Mouse (Mus musculus): Measurements from ENCODE around the gene C2cd2l.
"Not testable (repeated sequence)": the region's sequence is repeated elsewhere in the genome, so short reads cannot be mapped to it uniquely, and the experiment has no call there.

Gene C2cd2l

DNA sequence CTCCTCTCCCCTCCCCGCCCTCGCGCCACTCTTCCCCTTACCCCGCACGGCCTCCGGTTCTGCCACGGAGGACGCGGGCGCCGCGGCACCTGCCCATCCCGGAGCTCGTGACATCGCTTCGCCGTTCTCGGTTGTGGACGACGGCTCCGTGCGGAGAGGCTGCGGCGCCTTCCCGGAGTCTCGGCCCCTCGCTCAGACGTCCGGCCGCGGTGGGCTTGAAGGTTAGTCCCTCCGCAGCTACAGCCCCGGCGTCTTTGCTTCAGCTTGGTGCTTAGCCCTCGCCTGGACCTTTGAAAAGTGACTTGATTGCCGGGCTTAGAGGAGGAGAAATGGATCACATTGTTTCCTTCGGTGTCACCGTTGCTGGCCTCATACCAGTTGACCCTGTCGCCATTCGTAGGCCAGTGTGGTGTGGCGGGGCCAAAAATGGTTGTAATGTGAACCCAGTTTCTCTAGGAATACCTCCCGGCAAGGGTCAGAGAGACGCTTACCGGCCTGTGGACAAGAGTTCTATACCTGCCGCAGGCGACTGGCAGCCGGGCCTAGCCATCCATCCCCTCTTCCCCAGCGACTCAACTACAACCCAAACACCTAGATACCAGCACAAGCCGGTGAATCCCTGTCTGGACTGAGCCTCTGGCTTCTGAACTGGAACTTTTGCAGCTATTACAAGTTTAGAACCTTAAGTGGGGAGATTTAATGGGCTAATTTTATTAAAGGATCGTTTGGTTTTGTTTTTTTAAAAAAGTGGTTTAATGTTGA, 15.4 kb upstream of the C2cd2l start:
- DNase-seq: peak; percentile 59

DNA sequence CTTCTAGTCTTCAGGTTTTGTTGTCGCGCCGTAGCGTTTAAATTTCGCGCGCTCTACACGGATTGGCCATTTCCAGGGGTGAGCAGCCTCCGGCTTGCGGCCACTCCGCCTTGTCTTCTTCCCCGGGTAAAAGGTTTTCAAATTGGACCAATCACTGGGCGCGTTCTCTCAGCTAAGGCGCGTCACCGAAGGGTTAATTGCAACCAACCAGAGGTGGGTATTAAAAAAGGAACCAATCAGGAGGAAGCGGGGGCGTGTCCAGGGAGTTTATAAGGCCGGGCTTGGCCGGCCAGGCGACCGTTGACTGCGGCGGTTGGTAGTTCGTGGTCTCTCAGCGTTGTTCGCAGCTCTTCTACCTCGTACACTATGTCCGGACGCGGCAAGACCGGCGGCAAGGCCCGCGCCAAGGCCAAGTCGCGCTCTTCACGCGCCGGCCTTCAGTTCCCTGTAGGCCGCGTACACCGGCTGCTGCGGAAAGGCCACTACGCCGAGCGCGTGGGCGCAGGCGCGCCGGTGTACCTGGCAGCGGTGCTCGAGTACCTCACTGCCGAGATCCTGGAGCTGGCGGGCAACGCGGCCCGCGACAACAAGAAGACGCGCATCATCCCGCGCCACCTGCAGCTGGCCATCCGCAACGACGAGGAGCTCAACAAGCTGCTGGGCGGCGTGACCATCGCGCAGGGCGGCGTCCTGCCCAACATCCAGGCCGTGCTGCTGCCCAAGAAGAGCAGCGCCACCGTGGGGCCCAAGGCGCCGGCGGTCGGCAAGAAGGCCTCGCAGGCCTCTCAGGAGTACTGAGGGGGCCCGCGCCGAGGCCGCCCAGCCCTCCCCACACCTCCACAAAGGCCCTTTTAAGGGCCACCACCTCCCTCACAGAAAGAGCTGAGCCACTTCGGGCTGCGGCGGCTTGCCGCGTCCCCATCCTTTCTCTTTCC, 14.6 kb upstream of the C2cd2l start, which contains the start of gene H2afx:
TSS of gene H2afx (plus strand) at position 299 of the 935 bp plus-strand sequence.
- DNase-seq: peak; percentile 98

DNA sequence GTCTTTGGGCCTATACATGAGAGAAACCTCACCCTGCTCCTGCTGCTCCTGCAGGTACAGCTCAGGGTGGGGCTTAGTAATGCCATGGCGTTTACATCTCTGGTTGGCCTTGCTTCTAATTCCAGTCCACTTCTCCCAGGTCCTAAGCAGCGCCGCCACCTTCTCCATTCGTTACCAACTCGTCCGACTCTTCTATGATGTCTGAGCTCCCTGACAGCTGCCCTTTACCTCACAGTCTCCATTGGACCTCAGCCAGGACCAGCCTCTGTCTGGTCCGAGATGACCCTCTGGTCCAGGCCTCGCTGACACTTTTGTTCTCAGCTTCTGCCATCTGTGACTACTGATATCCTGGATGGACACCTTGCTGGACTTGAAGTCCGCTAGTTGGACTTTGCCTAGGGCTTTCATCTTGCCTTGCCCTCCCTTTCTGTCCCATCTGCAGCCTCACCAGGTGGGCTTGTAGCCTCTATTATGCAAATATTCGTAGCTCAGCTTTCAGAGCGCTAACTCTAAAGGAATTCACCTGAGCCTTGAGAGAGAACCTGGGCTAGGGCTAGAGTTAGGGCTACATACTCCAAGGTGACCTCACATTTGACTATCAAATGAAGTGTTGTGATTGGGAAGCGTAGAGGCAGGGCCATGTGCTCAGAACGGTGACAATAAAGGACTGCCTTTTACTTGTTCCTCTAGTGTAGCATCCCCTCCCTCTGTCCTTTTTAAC, 13.0 kb upstream of the C2cd2l start:
- DNase-seq: no peak

DNA sequence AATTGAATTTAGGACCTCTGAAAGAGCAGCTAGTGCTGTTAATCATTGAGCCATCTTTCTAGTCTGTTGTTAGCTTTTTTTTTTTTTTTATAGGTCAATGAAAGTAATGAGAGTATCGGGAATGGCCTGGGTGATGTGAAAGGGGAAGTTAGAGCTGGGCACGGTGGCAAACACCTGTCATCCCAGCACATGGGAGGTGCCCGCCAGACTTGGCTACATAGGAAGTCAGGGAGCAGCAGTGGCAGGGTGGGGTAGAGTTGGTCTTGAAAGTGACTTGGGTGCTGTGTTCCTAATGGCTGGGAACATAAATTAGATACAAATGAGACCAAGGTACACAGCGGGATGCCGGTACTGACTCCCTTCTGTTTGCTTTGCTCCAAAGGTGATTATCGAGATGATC, 10.7 kb upstream of the C2cd2l start:
- no peak for DNase-seq

DNA sequence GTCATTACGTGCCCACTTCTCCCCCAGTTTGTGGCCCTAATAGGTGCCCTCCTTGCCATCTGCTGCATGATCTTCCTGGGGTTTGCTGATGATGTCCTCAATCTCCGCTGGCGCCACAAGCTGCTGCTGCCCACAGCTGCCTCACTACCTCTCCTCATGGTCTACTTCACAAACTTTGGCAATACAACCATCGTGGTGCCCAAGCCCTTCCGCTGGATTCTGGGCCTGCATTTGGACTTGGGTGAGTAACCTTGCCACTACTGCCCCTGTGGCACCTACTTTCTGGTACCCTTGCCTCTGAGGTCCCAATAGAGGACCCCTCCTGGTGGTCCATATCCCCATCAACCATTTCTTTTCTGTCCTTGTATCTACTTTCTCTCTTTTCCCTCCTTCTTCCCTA, 7.8 kb upstream of the C2cd2l start:
- no peak for DNase-seq

DNA sequence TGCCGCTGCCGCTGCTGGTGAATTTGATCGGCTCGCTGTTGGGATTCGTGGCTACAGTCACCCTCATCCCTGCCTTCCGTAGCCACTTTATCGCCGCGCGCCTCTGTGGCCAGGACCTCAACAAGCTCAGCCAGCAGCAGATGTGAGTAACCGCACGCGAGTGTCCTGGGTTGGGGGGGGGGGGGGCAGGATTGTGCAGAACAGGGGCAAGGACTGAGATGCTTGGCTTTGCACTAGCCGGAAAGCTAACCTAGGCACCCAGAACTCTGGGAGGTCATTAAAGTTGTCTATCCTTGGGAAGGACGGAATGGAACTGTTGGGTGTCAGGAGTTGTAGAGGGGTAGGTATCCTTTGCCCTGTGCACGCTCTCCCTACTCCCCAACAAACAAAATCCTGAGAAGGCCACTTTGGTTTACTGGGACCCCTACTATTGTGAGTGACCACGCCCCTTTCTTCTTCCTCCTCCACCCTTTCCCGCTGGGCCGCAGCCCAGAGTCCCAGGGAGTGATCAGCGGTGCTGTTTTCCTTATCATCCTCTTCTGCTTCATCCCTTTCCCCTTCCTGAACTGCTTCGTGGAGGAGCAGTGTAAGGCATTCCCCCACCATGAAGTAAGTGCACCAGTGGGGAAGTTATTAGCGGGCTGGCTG, 7.1 kb upstream of the C2cd2l start:
- no peak for DNase-seq

DNA sequence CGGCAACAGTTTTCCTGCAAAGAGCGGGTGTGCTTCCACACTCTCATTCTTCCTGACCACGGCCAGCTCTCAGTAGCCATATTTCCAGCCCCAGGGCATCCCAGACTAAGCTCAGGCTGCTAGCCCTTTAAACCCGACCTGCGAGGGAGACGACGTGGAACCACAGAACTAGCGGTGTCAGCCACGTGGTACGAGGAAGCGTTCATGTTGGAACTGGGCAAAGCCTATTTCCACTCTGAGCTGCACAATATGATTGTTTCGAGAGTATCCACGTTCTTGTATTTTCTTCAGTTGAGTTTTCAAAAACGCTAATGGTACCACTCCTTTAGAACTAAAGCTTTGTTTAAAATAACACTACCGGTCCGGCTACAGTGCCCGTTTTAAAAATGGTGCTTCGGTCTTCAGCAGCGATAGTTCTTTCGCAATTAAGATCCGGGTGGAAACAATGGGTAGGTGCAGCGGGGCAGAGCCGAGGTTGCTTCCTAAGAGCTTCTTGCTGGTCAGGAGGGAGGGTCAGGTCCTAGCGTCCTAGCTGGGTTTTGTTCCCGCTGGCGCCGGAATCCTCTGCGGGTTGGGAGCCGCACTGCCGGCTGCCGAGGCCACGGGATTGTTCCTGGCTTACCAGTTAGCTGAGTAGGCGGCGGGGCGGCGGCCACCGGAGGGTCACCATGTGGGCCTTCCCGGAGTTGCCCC, 6.4 kb upstream of the C2cd2l start:
- peak; percentile 77 for DNase-seq

DNA sequence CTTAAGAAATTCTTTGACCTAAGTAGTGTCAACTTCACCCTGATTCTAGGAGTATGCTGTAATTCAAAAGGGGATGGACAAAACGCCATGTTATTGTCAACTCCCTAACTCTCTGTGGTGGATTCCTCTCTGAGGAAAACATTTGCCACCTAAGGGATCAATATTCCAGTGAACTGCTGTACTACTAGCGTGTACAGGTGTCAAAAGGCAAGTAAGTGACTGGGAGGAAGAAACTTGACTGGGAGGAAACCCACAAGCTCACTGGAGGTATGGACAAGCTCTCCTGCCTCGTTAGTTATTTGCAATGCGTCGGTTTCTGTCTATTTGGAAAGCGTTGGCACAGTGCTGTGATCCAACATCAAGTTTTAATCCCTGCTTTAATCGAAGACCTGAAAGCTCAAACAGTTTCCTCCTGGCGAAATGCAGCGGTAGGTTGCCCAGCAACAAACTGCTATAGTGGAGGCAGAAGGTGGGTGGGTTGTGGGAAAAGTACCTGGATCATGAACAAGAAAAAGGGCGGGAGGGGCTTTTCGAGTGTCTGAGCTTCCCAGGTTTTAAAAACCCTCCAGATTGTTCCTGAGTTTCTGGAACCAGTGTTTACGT, 5.8 kb upstream of the C2cd2l start, which contains the start of gene Dpagt1:
TSS of gene Dpagt1 (plus strand) at position 252 of the 603 bp plus-strand sequence.
- no peak for DNase-seq

DNA sequence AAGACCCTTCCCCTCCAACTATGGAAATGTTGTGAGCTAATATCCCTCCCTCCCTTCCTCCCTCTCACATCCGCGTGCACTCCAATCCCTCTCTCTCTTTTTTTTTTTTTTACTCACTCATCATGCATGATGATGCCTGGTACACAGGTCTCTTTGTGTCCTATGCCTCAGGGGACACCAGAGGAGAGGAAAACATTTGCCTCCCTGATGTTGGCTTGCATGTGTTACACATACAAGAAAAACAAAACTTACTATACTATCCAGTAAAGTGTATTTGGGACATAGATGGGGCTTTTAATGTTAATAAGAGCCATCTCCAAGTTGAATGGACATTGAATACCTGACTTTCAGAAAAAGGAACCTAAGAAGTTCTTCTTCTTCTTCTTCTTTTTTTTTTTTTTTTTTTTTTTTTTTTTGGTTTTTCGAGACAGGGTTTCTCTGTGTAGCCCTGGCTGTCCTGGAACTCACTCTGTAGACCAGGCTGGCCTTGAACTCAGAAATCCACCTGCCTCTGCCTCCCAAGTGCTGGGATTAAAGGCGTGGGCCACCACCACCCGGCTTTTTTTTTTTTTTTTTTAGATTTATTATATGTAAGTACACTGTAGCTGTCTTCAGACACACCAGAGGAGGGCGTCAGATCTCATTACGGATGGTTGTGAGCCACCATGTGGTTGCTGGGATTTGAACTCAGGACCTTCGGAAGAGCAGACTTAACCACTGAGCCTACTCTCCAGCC, 5.1 kb upstream of the C2cd2l start:
- not testable (repeated sequence) for DNase-seq

DNA sequence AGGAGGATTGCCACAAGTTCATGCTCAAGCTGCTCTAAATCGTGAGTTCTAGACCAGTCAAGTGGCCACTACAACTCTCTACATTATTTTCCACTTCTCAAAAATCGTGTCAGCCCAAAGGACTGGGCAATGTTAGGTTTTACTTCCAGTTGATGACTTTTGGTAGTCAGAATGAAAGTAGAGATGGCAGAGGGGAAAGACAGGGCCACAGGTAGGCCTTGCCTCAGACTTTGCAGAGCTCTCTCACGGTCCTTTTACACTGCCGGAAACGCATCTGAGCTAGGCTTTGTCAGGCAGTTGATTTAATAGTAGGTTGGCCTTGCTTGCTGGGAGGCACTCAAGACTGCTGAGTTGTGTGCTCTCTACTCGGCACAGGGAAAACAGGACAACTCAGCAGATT, 4.1 kb upstream of the C2cd2l start:
- DNase-seq: no peak

- not testable (repeated sequence) for DNase-seq
Observed at GRCm38 (mm10) chr9:44323656-44324055, 3.6 kb upstream of the C2cd2l start.

- no peak for DNase-seq
Observed at GRCm38 (mm10) chr9:44320799-44321133, 681 bp upstream of the C2cd2l start.

GRCm38 (mm10) chr9:44319105-44319886, 789 bp downstream of the C2cd2l start:
- peak; percentile 58 for DNase-seq

DNA sequence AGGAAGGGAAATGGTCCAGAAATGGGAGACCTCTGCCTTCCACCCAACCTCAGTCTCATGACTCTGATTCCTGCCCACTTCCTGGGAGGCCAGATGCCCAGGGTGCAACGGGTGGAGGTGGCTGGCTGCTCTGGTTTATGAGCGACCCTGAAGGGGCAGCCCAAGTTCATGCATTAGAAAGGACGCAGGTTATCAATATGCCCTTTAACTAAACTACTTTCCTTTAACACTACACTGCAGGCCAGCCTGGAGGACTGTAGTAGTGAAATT, 1.3 kb downstream of the C2cd2l start:
- DNase-seq: no peak

DNA sequence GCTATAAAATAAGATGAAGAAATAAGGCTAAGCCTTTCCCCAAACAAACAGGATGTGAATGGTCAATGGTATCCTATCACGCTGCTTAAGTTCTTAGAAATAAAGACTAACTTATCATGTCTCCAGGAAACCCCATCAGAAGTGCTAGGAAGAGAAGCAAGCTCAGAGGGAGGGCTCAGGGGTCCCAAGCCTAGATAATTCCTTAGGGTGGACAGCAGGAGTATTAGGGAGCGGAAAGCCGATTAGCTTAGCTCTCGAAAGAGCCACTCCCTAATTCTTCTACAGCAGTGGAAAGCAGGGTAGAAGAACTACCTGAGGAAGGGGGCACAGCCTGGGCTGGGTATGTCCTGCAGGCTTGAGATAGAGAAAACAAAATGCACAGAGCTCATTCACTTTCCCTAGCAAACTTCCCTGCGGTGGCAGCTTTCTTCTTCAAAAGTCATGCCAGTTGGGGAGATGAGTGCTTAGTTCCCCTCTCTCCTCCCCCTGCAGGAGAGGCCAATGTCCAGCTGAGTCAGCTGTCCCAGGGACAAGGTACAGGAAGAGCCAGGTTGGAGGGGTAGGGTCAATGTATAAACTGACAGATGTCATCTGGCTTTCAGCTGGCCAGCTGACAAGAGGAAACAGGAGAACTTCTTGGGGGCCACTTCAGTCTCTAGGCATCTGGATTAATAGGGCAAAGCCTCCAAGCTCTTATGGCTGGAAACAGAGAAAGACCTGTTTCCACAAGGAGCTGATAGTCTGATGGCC, 1.8 kb downstream of the C2cd2l start:
- no peak for DNase-seq

DNA sequence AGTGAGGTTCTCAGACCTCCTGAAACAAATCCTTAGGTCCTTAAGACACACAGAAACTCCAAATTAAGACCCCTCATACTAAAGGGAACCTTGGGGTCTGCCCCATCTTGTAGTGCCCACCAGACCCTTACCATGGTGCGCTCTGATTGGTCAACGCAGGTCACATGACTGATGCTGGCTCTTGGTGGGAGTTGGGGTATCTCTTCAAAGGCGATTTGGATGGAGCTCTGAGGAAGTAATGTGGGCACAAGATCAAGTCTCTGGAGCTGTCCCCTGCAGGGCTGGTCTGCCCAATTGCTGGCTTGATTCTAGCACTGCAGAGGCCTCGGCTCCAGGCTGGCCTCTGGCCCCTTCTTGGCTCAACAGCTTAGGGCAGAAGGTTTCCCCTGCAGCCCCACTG, 2.6 kb downstream of the C2cd2l start:
- no peak for DNase-seq

- no peak for DNase-seq
Observed at GRCm38 (mm10) chr9:44314910-44315309, 5.2 kb downstream of the C2cd2l start.

DNA sequence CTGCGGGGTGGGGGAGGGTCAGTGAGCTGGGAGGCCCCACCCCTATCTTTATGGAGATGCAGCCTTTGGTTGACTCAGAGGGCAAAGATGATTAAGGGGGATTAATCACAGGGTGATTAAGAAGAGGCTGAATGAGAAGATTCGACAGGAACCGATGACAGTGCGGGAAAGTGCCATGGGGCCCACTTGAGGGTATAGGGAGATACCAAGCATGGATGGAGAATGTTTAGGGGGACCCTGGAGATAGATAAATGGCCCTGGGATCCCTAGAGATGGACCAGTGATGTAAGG, 5.9 kb downstream of the C2cd2l start:
- no peak for DNase-seq

- no peak for DNase-seq
Observed at GRCm38 (mm10) chr9:44313476-44314256, 6.4 kb downstream of the C2cd2l start.
